Mouse (Mus musculus) ES-E14 (cell line): ENCODE measurements around the gene Nup107. TPM values are rescaled to one million over a fixed set of nuclear protein-coding genes. Genes with fewer than 3 reads are reported as not detected.
"Not testable (repeated sequence)": the region's sequence is repeated elsewhere in the genome, so short reads cannot be mapped to it uniquely, and the experiment has no call there.

Experiments
- DNase-seq: peaks from one replicate; pipeline ENCODE4 v3.0.0-alpha.2; 2013; ENCODE audit warnings: low read depth, low spot score
- H3K27ac ChIP-seq: 2 replicates; pipeline ENCODE4 v1.5.1; 2012; ENCODE audit warnings: low read depth, mild to moderate bottlenecking, low read length, moderate library complexity, mixed read lengths; ENCODE audit not compliant: poor library complexity, insufficient read depth, severe bottlenecking
- H3K36me3 ChIP-seq: 2 replicates; pipeline ENCODE4 v1.6.1; 2012; ENCODE audit warnings: mild to moderate bottlenecking, low read length, moderate library complexity, mixed read lengths; ENCODE audit not compliant: control insufficient read depth, poor library complexity, insufficient read depth, severe bottlenecking
- H3K4me1 ChIP-seq, 2 experiments: fragments of 150-350 bp in 1 of 2; sonication (generic) in 1 of 2; 2 replicates each; pipeline ENCODE4 v1.6.1; 2012; ENCODE audit warnings: low read length in 2 of 2, mild to moderate bottlenecking in 1 of 2, mixed read lengths in 1 of 2; ENCODE audit not compliant: control insufficient read depth in 2 of 2, insufficient read depth in 2 of 2, poor library complexity in 1 of 2
- H3K4me3 ChIP-seq, 2 experiments: fragments of 150-350 bp in 1 of 2; sonication (generic) in 1 of 2; 2 replicates each; pipeline ENCODE4 v1.5.1; 2012; ENCODE audit warnings: low read length in 2 of 2, low read depth in 1 of 2, mild to moderate bottlenecking in 1 of 2, mixed read lengths in 1 of 2; ENCODE audit not compliant: insufficient read depth in 1 of 2, poor library complexity in 1 of 2, severe bottlenecking in 1 of 2
- H3K9ac ChIP-seq: 2 replicates; pipeline ENCODE4 v1.6.1; 2012; ENCODE audit warnings: low read depth, mild to moderate bottlenecking, low read length, mixed read lengths; ENCODE audit not compliant: poor library complexity, insufficient read depth, severe bottlenecking
- H3K9me3 ChIP-seq: fragments of 150-350 bp; sonication (generic); 2 replicates; pipeline ENCODE4 v1.6.1; 2012; ENCODE audit warnings: low read depth, mild to moderate bottlenecking, low read length; ENCODE audit not compliant: control insufficient read depth, insufficient read depth
- CHD2 ChIP-seq: IDR thresholded peaks from 2 replicates; pipeline ENCODE4 v1.6.1; 2014; ENCODE audit warnings: mild to moderate bottlenecking, low read depth, low read length, inconsistent platforms
- HCFC1 ChIP-seq: IDR thresholded peaks from 2 replicates; pipeline ENCODE4 v1.6.1; 2012; ENCODE audit warnings: low read length, inconsistent platforms, borderline replicate concordance; ENCODE audit not compliant: insufficient read depth
- MAFK ChIP-seq: IDR thresholded peaks from 2 replicates; pipeline ENCODE4 v1.6.1; 2014; ENCODE audit warnings: mild to moderate bottlenecking, low read depth, low read length, inconsistent platforms; ENCODE audit not compliant: insufficient read depth
- ZC3H11A ChIP-seq: IDR thresholded peaks from 2 replicates; pipeline ENCODE4 v1.6.1; 2012; ENCODE audit warnings: low read depth, mild to moderate bottlenecking, inconsistent platforms, low read length, borderline replicate concordance
- ZNF384 ChIP-seq: IDR thresholded peaks from 2 replicates; pipeline ENCODE4 v1.6.1; 2012; ENCODE audit warnings: low read depth, low read length, inconsistent platforms
- in situ Hi-C, 2 experiments: fragments of 600-800 bp; cut with MboI; formaldehyde crosslinking; loops; one replicate each; pipeline ENCODE4 v1.15.1; 2025; ENCODE audit warnings: low sequenced_read_pairs in 2 of 2, inconsistent platforms in 1 of 2; ENCODE audit not compliant: unreplicated experiment in 2 of 2
- total RNA-seq: library from RNA; depleted of rRNA; stranded (reverse); fragments of 300-350 nt; gene quantifications from 2 replicates; pipeline ENCODE4 v1.2.3, GENCODE M21; 2012

The Nup107 gene
- total RNA-seq, 1 experiment = 80.8 TPM

DNA sequence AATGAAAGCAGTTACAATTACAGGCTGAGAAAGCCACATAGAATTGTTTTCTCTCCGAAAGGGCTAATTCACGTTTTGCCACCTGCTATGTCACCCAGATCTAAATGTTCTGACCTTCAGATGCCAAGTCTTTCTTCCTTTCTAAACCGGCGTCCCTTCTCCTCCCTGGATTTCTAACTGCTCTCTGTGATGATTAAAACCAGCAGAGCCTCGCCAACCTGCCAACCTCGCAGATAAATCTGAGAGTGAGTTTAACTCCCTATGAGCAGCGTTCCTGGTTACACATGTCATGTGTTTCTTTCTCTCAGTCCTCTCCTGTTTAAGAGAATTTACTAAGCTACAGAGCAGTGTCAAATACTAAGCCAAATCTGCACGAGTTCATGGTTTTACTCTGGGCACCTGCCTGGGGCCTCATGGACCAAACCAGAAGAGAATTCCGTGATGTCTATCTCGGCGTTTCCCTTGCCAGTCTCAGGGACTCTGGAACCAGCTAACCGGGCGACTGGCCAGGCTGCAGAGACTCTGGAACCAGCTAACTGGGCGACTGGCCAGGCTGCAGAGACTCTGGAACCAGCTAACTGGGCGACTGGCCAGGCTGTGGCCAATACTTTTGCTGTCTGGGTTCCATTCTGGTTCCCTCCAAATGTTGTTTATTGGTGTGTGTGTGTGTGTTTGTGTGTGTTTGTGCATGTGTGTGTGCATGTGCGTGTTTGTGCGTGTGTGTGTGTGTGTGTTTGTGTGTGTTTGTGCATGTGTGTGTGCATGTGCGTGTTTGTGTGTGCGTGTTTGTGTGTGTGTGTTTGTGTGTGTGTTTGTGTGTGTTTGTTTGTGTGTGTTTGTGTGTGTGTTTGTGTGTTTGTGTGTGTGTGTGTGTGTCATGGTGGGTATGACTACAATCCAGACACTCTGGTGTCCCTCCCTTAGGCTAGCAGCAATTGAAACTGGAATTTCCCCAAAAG lies 74.1 kb downstream of the Nup107 start:
- H3K36me3 ChIP-seq = no peaks in the 10 kb centered on the region
- in situ Hi-C loops = no loop called here
- H3K9ac ChIP-seq = no peak overlapping the region
- TF ChIP-seq ZC3H11A = no peak
- TF ChIP-seq CHD2 = no peak
- no peak for TF ChIP-seq HCFC1
- no peak for TF ChIP-seq MAFK
- TF ChIP-seq ZNF384 = no peak
- H3K4me3 ChIP-seq = no peak overlapping the region
- peak overlapping the region; percentile 42; the same call in 1 of the 2 replicates for H3K27ac ChIP-seq
- no peaks in the 10 kb centered on the region for H3K9me3 ChIP-seq
- no peak for DNase-seq
- H3K4me1 ChIP-seq = peaks cover 7 to 18% of the 10 kb centered on the region in 2 experiments; a peak in 3 of 4 replicates

DNA sequence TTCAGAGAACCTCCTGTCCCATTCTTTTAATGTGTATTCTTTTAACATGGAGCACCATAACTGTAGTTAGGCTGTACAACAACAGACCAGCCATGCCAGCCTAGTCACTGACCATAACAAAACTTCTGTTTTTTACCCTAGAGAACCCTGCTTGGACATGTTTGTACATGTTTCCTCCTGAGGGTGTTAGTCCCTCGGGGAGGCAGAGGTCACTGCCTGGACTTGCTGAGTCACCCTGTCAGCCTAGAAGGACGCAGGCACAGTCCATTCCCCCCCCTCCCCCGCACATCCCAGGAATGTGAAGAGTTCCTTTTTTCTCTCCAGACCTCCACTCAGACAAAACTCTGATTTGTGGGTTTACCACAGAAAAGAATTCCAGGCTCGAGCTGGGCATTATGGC lies 74.9 kb downstream of the Nup107 start:
- Histone ChIP-seq H3K36me3 (no peaks in the 10 kb centered on the region), H3K9me3 (no peaks in the 10 kb centered on the region), H3K4me3 (no peak overlapping the region), H3K9ac (no peak overlapping the region; the same call in 1 of the 2 replicates), H3K27ac (peak overlapping the region; percentile 40; the same call in 1 of the 2 replicates), H3K4me1 (peaks cover 7 to 19% of the 10 kb centered on the region in 2 experiments; a peak in 3 of 4 replicates)
- in situ Hi-C loops = no loop called here
- no peak for DNase-seq
- TF ChIP-seq MAFK = peak; percentile 91
- TF ChIP-seq ZC3H11A = no peak

DNA sequence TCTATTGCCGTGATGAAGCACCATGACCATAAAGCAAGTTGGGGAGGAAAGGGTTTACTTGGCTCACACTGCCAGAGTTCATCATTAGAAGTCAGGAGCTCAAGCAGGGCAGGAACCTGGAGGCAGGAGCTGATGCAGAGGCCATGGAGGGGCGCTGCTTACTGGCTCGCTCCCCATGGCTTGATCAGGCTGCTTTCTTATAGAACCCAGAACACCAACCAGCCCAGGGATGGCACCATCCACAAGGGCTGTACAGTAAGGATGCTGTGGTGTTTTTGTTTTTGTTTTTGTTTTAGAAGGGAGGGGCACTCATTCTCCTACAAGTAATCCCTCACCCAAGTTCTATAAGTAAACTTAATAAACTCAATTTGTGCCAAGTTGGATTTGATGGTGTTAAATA lies 75.8 kb downstream of the Nup107 start:
- TF ChIP-seq CHD2 = no peak
- TF ChIP-seq MAFK = no peak
- TF ChIP-seq ZNF384 = no peak
- no peak for TF ChIP-seq HCFC1
- TF ChIP-seq ZC3H11A = no peak
- in situ Hi-C loops = no loop called here
- DNase-seq = no peak

DNA sequence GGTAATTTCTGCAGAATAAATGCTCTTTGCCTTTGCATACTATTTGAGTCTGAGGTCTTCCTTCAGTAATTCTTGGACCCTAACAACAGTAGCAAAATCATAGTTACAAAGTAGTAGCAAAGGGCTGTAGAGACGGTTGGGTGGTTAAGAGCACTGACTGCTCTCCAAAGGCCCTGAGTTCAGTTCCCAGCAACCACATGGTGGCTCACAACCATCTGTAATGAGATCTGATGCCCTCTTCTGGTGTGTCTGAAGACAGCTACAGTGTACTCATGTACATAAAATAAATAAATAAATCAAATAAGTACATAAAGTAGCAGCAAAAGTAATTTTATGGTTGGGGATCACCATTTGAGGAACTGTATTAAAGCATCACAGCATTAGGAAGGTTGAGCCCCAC lies 76.9 kb downstream of the Nup107 start:
- in situ Hi-C loops = not testable (repeated sequence)

More for the DNA sequence above, 75.8 kb downstream of the Nup107 start:
- Histone ChIP-seq H3K9ac (no peak overlapping the region), H3K27ac (no peak overlapping the region), H3K36me3 (no peaks in the 10 kb centered on the region), H3K4me1 (peaks cover 7 to 21% of the 10 kb centered on the region in 2 experiments; a peak in 3 of 4 replicates), H3K9me3 (no peaks in the 10 kb centered on the region), H3K4me3 (no peak overlapping the region)

DNA sequence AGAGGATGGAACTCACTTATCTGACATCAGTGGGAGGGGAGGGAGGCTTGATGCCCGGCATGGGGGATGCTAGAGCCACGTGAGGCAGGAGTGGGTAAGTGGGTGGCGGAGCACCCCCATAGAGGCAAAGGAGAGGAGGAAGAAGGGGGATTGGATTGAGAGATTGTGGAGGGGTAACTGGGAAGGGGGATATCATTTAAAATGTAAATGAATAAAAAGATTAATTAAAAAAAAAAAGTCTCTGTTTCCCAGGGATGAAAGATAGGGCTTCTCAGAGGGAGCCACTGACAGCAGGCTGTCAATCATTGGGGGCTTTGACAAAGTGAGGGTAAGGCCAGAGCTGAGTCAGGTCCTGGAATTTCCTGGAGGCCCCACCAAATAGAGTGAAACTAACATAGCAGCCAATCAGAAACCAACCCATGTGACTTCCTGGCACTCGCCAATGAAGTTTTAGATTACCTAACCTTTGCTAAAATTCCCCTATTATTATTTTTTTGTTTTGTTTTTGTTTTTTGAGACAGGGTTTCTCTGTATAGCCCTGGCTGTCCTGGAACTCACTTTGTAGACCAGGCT lies 77.5 kb downstream of the Nup107 start:
- H3K27ac ChIP-seq = no peak overlapping the region
- H3K4me1 ChIP-seq = peaks cover 7 to 21% of the 10 kb centered on the region in 2 experiments; a peak in 3 of 4 replicates
- TF ChIP-seq CHD2 (no peak), ZNF384 (no peak), ZC3H11A (no peak), MAFK (no peak)
- no peak overlapping the region for H3K9ac ChIP-seq
- no peak overlapping the region for H3K4me3 ChIP-seq
- in situ Hi-C loops = no loop called here
- H3K36me3 ChIP-seq = no peaks in the 10 kb centered on the region
- DNase-seq = no peak
- no peaks in the 10 kb centered on the region for H3K9me3 ChIP-seq

More for the DNA sequence above, 76.9 kb downstream of the Nup107 start:
- not testable (repeated sequence) for H3K27ac ChIP-seq, H3K9ac ChIP-seq, DNase-seq, H3K4me3 ChIP-seq, H3K36me3 ChIP-seq, H3K9me3 ChIP-seq
- H3K4me1 ChIP-seq = peaks cover 7 to 21% of the 10 kb centered on the region in 2 experiments; a peak in 3 of 4 replicates
